Mouse (Mus musculus) bone marrow, adult 2 months (tissue): ENCODE results near the gene Acsbg2.

Source experiments
- CTCF ChIP-seq: fragments of 200-500 bp; IDR thresholded peaks from 2 replicates; pipeline ENCODE4 v1.5.1; 2011; ENCODE audit warnings: low read length, control low read depth; ENCODE audit not compliant: control insufficient read depth, insufficient read depth
- POLR2A ChIP-seq: fragments of 200-500 bp; IDR thresholded peaks from 2 replicates; pipeline ENCODE4 v1.6.1; 2011; ENCODE audit warnings: low read depth, mild to moderate bottlenecking, control low read depth, low read length, borderline replicate concordance; ENCODE audit not compliant: control insufficient read depth

- TF ChIP-seq CTCF: no peak
- no peak for TF ChIP-seq POLR2A
Measured at GRCm38 (mm10) chr17:56802065-56802464, 72.2 kb downstream of the Acsbg2 start.
